Mouse (Mus musculus): ENCODE measurements around the gene Wdr4. TPM values are rescaled to one million over a fixed set of nuclear protein-coding genes. Genes with fewer than 3 reads are reported as not detected.

The Wdr4 gene
- polyA plus RNA-seq, 1 experiment = 26.1 TPM

DNA sequence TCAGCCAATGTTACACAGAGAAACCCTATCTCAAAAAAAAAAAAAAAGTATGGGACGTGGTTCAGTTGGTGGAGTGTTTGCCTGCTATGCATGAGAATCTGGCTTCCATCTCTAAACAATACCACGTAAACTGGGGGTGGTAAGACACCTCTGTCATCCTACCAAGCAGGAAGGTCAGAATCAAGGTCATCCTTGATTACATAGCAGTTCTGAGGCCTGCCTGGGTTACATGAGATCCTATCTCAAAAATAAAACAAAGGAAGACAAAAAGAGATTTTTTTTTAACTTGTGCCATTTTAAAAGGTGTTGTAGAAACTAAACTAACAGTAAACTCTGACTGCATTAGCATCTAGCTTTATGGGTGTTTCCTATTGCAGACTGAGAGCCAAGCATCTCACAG, 67.0 kb downstream of the Wdr4 start:
- no peak overlapping the region for H3ac ChIP-seq (ENCODE audit: control insufficient read depth, insufficient read length)
- H3K27me3 ChIP-seq (ENCODE audit: control insufficient read depth, insufficient read depth, insufficient read length) = no peaks in the 10 kb centered on the region
- H3K4me3 ChIP-seq = no peak overlapping the region
- H3K4me2 ChIP-seq (ENCODE audit: low read depth) = no peak overlapping the region
- H3K36me3 ChIP-seq (ENCODE audit: control insufficient read depth, insufficient read depth) = no peaks in the 10 kb centered on the region
- H3K79me2 ChIP-seq (ENCODE audit: control insufficient read depth, insufficient read depth) = no peaks in the 10 kb centered on the region
- TF ChIP-seq USF1 (IDR thresholded peaks at IDR 0.05; ENCODE audit: low read depth) (no peak), CEBPB (IDR thresholded peaks at IDR 0.05; ENCODE audit: insufficient read depth, poor library complexity, severe bottlenecking) (no peak)

GRCm38 (mm10) chr17:31451179-31451708, 68.5 kb downstream of the Wdr4 start:
- H3K36me3 ChIP-seq (ENCODE audit: control insufficient read depth, insufficient read depth) = no peaks in the 10 kb centered on the region
- no peaks in the 10 kb centered on the region for H3K79me2 ChIP-seq (ENCODE audit: control insufficient read depth, insufficient read depth)
- no peak for TF ChIP-seq POLR2A (IDR thresholded peaks at IDR 0.05; ENCODE audit: insufficient read length, low read depth)
- TF ChIP-seq REST (IDR thresholded peaks at IDR 0.05; ENCODE audit: insufficient read depth, insufficient read length) = no peak
- no peak for TF ChIP-seq USF1 (IDR thresholded peaks at IDR 0.05; ENCODE audit: low read depth)
- no peak for TF ChIP-seq MYOD1 (IDR thresholded peaks at IDR 0.05; ENCODE audit: control insufficient read depth in 1 of 3, insufficient read length in 2 of 3, low read depth in 2 of 3)
- no peak for TF ChIP-seq SRF (IDR thresholded peaks at IDR 0.05; ENCODE audit: control insufficient read depth, insufficient read length, low read depth)
- TF ChIP-seq E2F4 (IDR thresholded peaks at IDR 0.05; ENCODE audit: insufficient read depth) = no peak
- TF ChIP-seq MYOG (IDR thresholded peaks at IDR 0.05; ENCODE audit: control insufficient read depth in 1 of 3, insufficient read depth in 1 of 3, insufficient read length in 2 of 3, low read depth in 2 of 3) = no peak
- TF ChIP-seq TCF12 (IDR thresholded peaks at IDR 0.05; ENCODE audit: insufficient read depth, poor library complexity, severe bottlenecking) = no peak
- no peak for TF ChIP-seq CEBPB (IDR thresholded peaks at IDR 0.05; ENCODE audit: insufficient read depth, poor library complexity, severe bottlenecking)
- TF ChIP-seq TCF3 (IDR thresholded peaks at IDR 0.05; ENCODE audit: insufficient read length, low read depth) = no peak
- no peak for TF ChIP-seq MAX (IDR thresholded peaks at IDR 0.05; ENCODE audit: low read depth)
- TF ChIP-seq POLR2AphosphoS2 (IDR thresholded peaks at IDR 0.05; ENCODE audit: insufficient read length, low read depth) = no peak
- H3ac ChIP-seq (ENCODE audit: control insufficient read depth, insufficient read length) = no peak overlapping the region
- no peak overlapping the region for H3K4me2 ChIP-seq (ENCODE audit: low read depth)
- no peak overlapping the region for H3K4me3 ChIP-seq
- H3K27me3 ChIP-seq (ENCODE audit: control insufficient read depth, insufficient read depth, insufficient read length) = no peaks in the 10 kb centered on the region

DNA sequence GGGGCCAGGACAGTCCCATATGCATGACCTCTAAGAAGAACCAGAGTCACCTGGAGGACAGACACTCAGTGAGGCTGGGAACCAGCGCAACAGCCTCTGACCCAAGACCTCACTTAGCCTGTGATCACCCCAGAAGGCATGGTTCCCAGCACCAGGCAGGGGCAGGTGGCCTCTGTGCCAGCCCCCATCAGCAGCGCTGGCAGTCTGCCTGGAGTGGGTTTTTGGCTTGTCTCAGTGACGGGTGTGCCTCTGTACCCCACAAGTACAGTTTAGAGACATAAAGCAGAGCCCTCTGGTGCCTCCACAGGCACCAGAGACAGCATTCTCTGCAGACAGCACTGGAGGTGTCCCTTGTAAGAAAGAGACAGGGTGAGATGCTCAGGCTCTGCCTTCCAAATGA, 69.6 kb downstream of the Wdr4 start:
- H3K36me3 ChIP-seq (ENCODE audit: control insufficient read depth, insufficient read depth) = no peaks in the 10 kb centered on the region
- H3K4me2 ChIP-seq (ENCODE audit: low read depth) = no peak overlapping the region
- no peak overlapping the region for H3K4me3 ChIP-seq
- no peaks in the 10 kb centered on the region for H3K27me3 ChIP-seq (ENCODE audit: control insufficient read depth, insufficient read depth, insufficient read length)
- no peak for TF ChIP-seq TCF3 (IDR thresholded peaks at IDR 0.05; ENCODE audit: insufficient read length, low read depth)
- no peak for TF ChIP-seq USF1 (IDR thresholded peaks at IDR 0.05; ENCODE audit: low read depth)
- TF ChIP-seq POLR2A (IDR thresholded peaks at IDR 0.05; ENCODE audit: insufficient read length, low read depth) = no peak
- no peak for TF ChIP-seq SRF (IDR thresholded peaks at IDR 0.05; ENCODE audit: control insufficient read depth, insufficient read length, low read depth)
- TF ChIP-seq TCF12 (IDR thresholded peaks at IDR 0.05; ENCODE audit: insufficient read depth, poor library complexity, severe bottlenecking) = no peak
- no peak for TF ChIP-seq CEBPB (IDR thresholded peaks at IDR 0.05; ENCODE audit: insufficient read depth, poor library complexity, severe bottlenecking)
- TF ChIP-seq POLR2AphosphoS2 (IDR thresholded peaks at IDR 0.05; ENCODE audit: insufficient read length, low read depth) = no peak
- TF ChIP-seq MYOG (IDR thresholded peaks at IDR 0.05; ENCODE audit: control insufficient read depth in 1 of 3, insufficient read depth in 1 of 3, insufficient read length in 2 of 3, low read depth in 2 of 3) = no peak
- TF ChIP-seq REST (IDR thresholded peaks at IDR 0.05; ENCODE audit: insufficient read depth, insufficient read length) = no peak
- no peak for TF ChIP-seq MAX (IDR thresholded peaks at IDR 0.05; ENCODE audit: low read depth)
- TF ChIP-seq MYOD1 (IDR thresholded peaks at IDR 0.05; ENCODE audit: control insufficient read depth in 1 of 3, insufficient read length in 2 of 3, low read depth in 2 of 3) = no peak
- no peak overlapping the region for H3ac ChIP-seq (ENCODE audit: control insufficient read depth, insufficient read length)
- no peaks in the 10 kb centered on the region for H3K79me2 ChIP-seq (ENCODE audit: control insufficient read depth, insufficient read depth)

GRCm38 (mm10) chr17:31448519-31448918, 71.3 kb downstream of the Wdr4 start:
- no peak for TF ChIP-seq TCF3 (IDR thresholded peaks at IDR 0.05; ENCODE audit: insufficient read length, low read depth)
- no peak for TF ChIP-seq CEBPB (IDR thresholded peaks at IDR 0.05; ENCODE audit: insufficient read depth, poor library complexity, severe bottlenecking)
- no peak for TF ChIP-seq MYOG (IDR thresholded peaks at IDR 0.05; ENCODE audit: control insufficient read depth in 1 of 3, insufficient read depth in 1 of 3, insufficient read length in 2 of 3, low read depth in 2 of 3)
- TF ChIP-seq MYOD1 (IDR thresholded peaks at IDR 0.05; ENCODE audit: control insufficient read depth in 1 of 3, insufficient read length in 2 of 3, low read depth in 2 of 3) = no peak
- no peak for TF ChIP-seq E2F4 (IDR thresholded peaks at IDR 0.05; ENCODE audit: insufficient read depth)
- no peak for TF ChIP-seq POLR2A (IDR thresholded peaks at IDR 0.05; ENCODE audit: insufficient read length, low read depth)
- no peak for TF ChIP-seq USF1 (IDR thresholded peaks at IDR 0.05; ENCODE audit: low read depth)
- no peak for TF ChIP-seq MAX (IDR thresholded peaks at IDR 0.05; ENCODE audit: low read depth)
- no peak for TF ChIP-seq POLR2AphosphoS2 (IDR thresholded peaks at IDR 0.05; ENCODE audit: insufficient read length, low read depth)
- no peak for TF ChIP-seq SRF (IDR thresholded peaks at IDR 0.05; ENCODE audit: control insufficient read depth, insufficient read length, low read depth)
- no peak for TF ChIP-seq TCF12 (IDR thresholded peaks at IDR 0.05; ENCODE audit: insufficient read depth, poor library complexity, severe bottlenecking)
- TF ChIP-seq REST (IDR thresholded peaks at IDR 0.05; ENCODE audit: insufficient read depth, insufficient read length) = no peak
- no peaks in the 10 kb centered on the region for H3K79me2 ChIP-seq (ENCODE audit: control insufficient read depth, insufficient read depth)
- no peaks in the 10 kb centered on the region for H3K36me3 ChIP-seq (ENCODE audit: control insufficient read depth, insufficient read depth)
- no peak overlapping the region for H3ac ChIP-seq (ENCODE audit: control insufficient read depth, insufficient read length)
- no peak overlapping the region for H3K4me2 ChIP-seq (ENCODE audit: low read depth)
- H3K27me3 ChIP-seq (ENCODE audit: control insufficient read depth, insufficient read depth, insufficient read length) = peaks cover 6% of the 10 kb centered on the region
- no peak overlapping the region for H3K4me3 ChIP-seq

GRCm38 (mm10) chr17:31447766-31448165, 72.0 kb downstream of the Wdr4 start:
- Histone ChIP-seq H3K79me2 (ENCODE audit: control insufficient read depth, insufficient read depth) (no peaks in the 10 kb centered on the region), H3K27me3 (ENCODE audit: control insufficient read depth, insufficient read depth, insufficient read length) (peaks cover 14% of the 10 kb centered on the region), H3K4me2 (ENCODE audit: low read depth) (no peak overlapping the region), H3K4me3 (no peak overlapping the region), H3K36me3 (ENCODE audit: control insufficient read depth, insufficient read depth) (no peaks in the 10 kb centered on the region), H3ac (ENCODE audit: control insufficient read depth, insufficient read length) (no peak overlapping the region)
- TF ChIP-seq MYOG (IDR thresholded peaks at IDR 0.05; ENCODE audit: control insufficient read depth in 1 of 3, insufficient read depth in 1 of 3, insufficient read length in 2 of 3, low read depth in 2 of 3) (no peak), MYOD1 (IDR thresholded peaks at IDR 0.05; ENCODE audit: control insufficient read depth in 1 of 3, insufficient read length in 2 of 3, low read depth in 2 of 3) (no peak), MAX (IDR thresholded peaks at IDR 0.05; ENCODE audit: low read depth) (no peak), POLR2AphosphoS2 (IDR thresholded peaks at IDR 0.05; ENCODE audit: insufficient read length, low read depth) (no peak), TCF12 (IDR thresholded peaks at IDR 0.05; ENCODE audit: insufficient read depth, poor library complexity, severe bottlenecking) (no peak)

All from myocyte (in vitro differentiated cells).